Mouse (Mus musculus) embryonic facial prominence, embryonic 14.5 days (tissue): ENCODE data around the gene Slc9a5. TPM values are rescaled to one million over a fixed set of nuclear protein-coding genes. Genes with fewer than 3 reads are reported as not detected.

Source experiments
- ATAC-seq: fragments of 200-750 bp; cut with Nextera tagmentation; 2 replicates; pipeline ENCODE4 v1.8.0; 2017; ENCODE audit warnings: low read depth, moderate number of reproducible peaks, moderate TSS enrichment
- DNase-seq: peaks from one replicate; pipeline ENCODE4 v3.0.0-alpha.2; 2015; ENCODE audit warnings: low spot score
- H3K27ac ChIP-seq: fragments of 300-500 bp; sonication (generic); replicated peaks from 2 replicates; pipeline ENCODE4 v1.5.1; 2014; ENCODE audit warnings: low read depth, mild to moderate bottlenecking, low read length, moderate library complexity
- H3K27me3 ChIP-seq: fragments of 300-500 bp; sonication (generic); replicated peaks from 2 replicates; pipeline ENCODE4 v1.6.1; 2014; ENCODE audit warnings: low read length; ENCODE audit not compliant: control insufficient read depth, insufficient read depth
- H3K36me3 ChIP-seq: fragments of 300-500 bp; sonication (generic); 2 replicates; pipeline ENCODE4 v1.6.1; 2014; ENCODE audit warnings: low read length, mixed read lengths; ENCODE audit not compliant: control insufficient read depth, insufficient read depth
- H3K4me1 ChIP-seq: fragments of 300-500 bp; sonication (generic); 2 replicates; pipeline ENCODE4 v1.6.1; 2014; ENCODE audit warnings: antibody characterized with exemption, low read length; ENCODE audit not compliant: control insufficient read depth, insufficient read depth
- H3K4me2 ChIP-seq: fragments of 300-500 bp; sonication (generic); 2 replicates; pipeline ENCODE4 v1.6.1; 2014; ENCODE audit warnings: low read depth, mild to moderate bottlenecking, low read length, moderate library complexity, mixed read lengths
- H3K4me3 ChIP-seq: fragments of 300-500 bp; sonication (generic); 2 replicates; pipeline ENCODE4 v1.5.1; 2014; ENCODE audit warnings: low read depth, mild to moderate bottlenecking, low read length
- H3K9ac ChIP-seq: fragments of 300-500 bp; sonication (generic); 2 replicates; pipeline ENCODE4 v1.6.1; 2014; ENCODE audit warnings: low read depth, mild to moderate bottlenecking, low read length, moderate library complexity, mixed read lengths
- H3K9me3 ChIP-seq: fragments of 300-500 bp; sonication (generic); 2 replicates; pipeline ENCODE4 v1.6.1; 2016; ENCODE audit warnings: low read length; ENCODE audit not compliant: control insufficient read depth
- WGBS: fragments of 180-500 bp; shearing (Covaris S2); extraction: QIAGEN DNeasy Blood & Tissue Kit; methylation state at CpG from one replicate; pipeline ENCODE4 v1.1.7; 2014; 5-methylcytosine and 5-hydroxymethylcytosine counted together
- polyA plus RNA-seq: library from polyadenylated mRNA; unstranded; fragments of >200 nt; fragmentation: Nextera tagmentation; extraction: Ambion mirVana; gene quantifications from 2 replicates; pipeline ENCODE4 v1.2.1, GENCODE M21; 2014

Slc9a5 gene
- polyA plus RNA-seq, 1 experiment from 2014 or later, result 3.0 TPM

DNA sequence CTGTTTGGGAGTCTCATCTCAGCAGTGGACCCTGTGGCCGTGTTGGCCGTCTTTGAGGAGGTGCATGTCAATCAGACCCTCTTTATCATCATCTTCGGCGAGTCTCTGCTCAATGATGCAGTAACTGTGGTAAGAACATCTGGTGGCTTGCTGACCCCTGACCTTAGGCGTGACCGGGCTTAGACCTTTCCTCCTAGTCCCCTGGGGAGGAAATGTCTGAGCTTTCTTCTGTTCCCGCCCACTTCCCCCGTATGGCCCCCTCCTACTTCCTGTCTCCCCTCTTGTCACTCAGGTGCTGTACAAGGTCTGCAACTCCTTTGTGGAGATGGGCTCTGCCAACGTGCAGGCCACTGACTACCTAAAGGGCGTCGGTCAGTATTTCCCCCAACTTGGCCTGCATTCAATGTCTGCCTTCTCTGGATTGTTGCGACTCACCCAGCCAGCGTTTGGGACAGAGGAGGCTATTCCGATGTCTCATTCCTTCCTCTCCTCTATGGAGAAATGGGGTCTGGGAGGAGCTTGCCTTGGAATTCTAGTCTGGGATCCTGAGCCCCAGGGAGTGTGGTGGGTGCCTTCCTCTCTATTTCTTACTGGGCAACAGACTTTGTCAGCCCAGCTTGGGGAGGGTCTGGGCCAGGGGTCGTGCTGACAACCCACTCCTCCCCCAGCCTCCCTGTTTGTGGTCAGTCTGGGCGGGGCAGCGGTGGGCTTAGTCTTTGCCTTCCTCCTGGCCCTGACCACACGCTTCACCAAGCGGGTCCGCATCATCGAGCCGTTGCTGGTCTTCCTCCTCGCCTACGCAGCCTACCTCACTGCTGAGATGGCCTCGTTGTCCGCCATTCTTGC, 6.8 kb downstream of the Slc9a5 start:
- no peak for ATAC-seq
- WGBS, result 56% methylated on average over 26 of the region's 26 CpGs
- 0 out of 2 replicates have a peak, but pooled peaks cover 3% of the 10 kb centered on the region for H3K36me3 ChIP-seq
- H3K4me2 ChIP-seq, result no peak overlapping the region
- no peak overlapping the region for H3K4me3 ChIP-seq
- DNase-seq, result no peak
- H3K27me3 ChIP-seq, result no peaks in the 10 kb centered on the region
- no peaks in the 10 kb centered on the region for H3K9me3 ChIP-seq
- 0 out of 2 replicates have a peak, but pooled peaks cover 1% of the 10 kb centered on the region for H3K4me1 ChIP-seq
- no peak overlapping the region for H3K9ac ChIP-seq
- no peak overlapping the region for H3K27ac ChIP-seq

DNA sequence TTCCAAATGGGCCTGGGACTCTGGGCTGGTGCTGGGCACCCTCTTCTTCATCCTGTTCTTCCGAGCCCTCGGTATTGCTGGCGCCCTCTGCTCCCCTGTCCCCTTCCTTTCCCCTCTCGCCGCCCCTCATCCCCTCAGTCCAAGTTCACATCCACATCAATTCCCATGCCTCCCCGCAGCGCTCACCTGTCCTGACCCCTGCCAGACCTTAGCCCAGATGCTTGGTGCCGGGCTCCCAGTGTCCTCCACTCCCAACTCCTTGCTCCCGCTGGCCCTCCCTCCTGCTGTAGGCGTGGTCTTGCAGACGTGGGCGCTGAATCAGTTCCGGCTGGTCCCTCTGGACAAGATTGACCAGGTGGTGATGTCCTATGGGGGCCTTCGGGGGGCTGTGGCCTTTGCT, 8.0 kb downstream of the Slc9a5 start:
- Histone ChIP-seq H3K9ac (no peak overlapping the region), H3K4me3 (no peak overlapping the region), H3K9me3 (no peaks in the 10 kb centered on the region), H3K4me1 (no peaks in the 10 kb centered on the region), H3K36me3 (0 out of 2 replicates have a peak, but pooled peaks cover 3% of the 10 kb centered on the region), H3K27ac (no peak overlapping the region), H3K4me2 (no peak overlapping the region), H3K27me3 (no peaks in the 10 kb centered on the region)
- DNase-seq (no peak), ATAC-seq (no peak)
- 83% methylated on average over 14 of the region's 14 CpGs for WGBS

- H3K4me1 ChIP-seq, result no peaks in the 10 kb centered on the region
- H3K36me3 ChIP-seq, result peaks cover 3% of the 10 kb centered on the region; the same call in 1 of the 2 replicates
- H3K27ac ChIP-seq, result no peak overlapping the region
- WGBS, result 68% methylated on average over 15 of the region's 15 CpGs
- no peak for ATAC-seq
- H3K27me3 ChIP-seq, result no peaks in the 10 kb centered on the region
- H3K4me2 ChIP-seq, result no peak overlapping the region
- H3K9me3 ChIP-seq, result no peaks in the 10 kb centered on the region
- no peak for DNase-seq
- no peak overlapping the region for H3K9ac ChIP-seq
- H3K4me3 ChIP-seq, result no peak overlapping the region
Measured at GRCm38 (mm10) chr8:105359208-105359607, 10.6 kb downstream of the Slc9a5 start.

- H3K9me3 ChIP-seq, result no peaks in the 10 kb centered on the region
- no peak overlapping the region for H3K9ac ChIP-seq
- H3K36me3 ChIP-seq, result peaks cover 3% of the 10 kb centered on the region; the same call in 1 of the 2 replicates
- 30% methylated on average over 4 of the region's 4 CpGs for WGBS
- no peaks in the 10 kb centered on the region for H3K4me1 ChIP-seq
- DNase-seq (peak; percentile 79), ATAC-seq (no peak)
- no peaks in the 10 kb centered on the region for H3K27me3 ChIP-seq
- no peak overlapping the region for H3K27ac ChIP-seq
- H3K4me2 ChIP-seq, result no peak overlapping the region
- H3K4me3 ChIP-seq, result no peak overlapping the region
Measured at GRCm38 (mm10) chr8:105359646-105360045, 11.0 kb downstream of the Slc9a5 start.

DNA sequence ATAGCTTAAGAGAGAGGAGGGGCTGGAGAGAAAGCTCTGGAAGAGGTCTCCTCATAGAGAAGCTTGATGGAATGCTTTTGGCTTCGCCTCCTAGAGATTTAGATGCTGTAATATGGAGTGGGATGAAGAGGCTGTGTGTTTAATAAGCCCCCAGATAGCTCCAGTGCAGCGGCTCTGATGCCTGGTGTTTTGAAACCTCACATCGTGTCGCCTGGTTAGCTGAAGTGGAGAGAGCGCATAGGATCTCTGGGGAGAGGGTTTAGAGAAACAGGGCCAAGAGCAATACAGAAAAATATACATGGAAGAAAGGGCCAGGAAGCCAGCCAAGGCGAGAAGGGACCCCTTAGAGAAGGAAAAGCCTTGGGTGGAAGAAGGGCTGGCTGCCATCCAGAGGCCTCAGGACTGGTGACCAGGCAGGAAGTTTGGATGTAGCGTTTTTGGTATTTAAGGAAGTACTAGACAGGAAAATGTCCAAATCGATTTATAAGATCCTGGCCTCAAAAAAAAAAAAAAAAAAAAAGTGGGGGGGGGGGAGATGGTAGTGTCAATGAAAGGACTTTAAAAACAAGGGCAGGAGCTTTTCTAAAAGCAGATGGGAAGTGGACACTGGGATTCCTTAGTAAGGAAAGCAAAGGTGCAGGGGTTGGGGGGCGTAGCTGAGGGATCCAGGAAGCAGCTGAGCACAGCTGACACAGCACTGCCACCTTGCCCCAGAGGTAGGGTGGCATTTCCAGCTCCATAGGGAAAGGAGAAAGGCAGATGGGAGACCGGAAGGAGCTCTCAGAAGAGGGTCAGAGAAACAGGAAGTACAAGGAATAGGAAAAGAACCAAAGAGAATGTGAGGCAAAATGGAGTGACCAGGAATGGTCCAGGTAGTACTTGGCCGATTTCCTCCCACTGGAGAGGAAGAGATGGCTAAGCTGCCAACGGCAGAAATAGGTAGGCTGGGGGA, 13.4 kb downstream of the Slc9a5 start:
- Histone ChIP-seq H3K27ac (no peak overlapping the region; the same call in 1 of the 2 replicates), H3K4me1 (no peaks in the 10 kb centered on the region), H3K27me3 (no peaks in the 10 kb centered on the region), H3K9ac (no peak overlapping the region), H3K9me3 (peaks cover 3% of the 10 kb centered on the region; the same call in 1 of the 2 replicates), H3K4me2 (no peak overlapping the region), H3K36me3 (peaks cover 10% of the 10 kb centered on the region), H3K4me3 (no peak overlapping the region)
- DNase-seq, result peak; percentile 67
- WGBS, result 66% methylated on average over 12 of the region's 12 CpGs
- no peak for ATAC-seq

DNA sequence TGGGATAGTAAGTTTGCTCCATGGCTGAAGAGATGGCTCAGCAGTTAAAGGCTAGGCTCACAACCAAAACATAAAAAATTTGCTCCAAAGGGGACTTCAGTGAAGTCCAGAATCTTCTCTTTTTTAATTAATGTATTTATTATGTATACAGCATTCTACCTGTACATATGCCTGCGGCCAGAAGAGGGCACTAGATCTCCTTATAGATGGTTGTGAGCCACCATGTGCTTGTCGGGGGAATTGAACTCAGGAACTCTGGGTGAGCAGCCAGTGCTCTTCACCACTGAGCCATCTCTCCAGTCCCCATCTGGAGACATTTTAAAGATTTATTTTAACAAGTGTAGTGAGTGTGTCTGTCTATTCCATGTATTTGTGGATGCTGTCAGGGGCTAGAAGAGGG, 18.5 kb downstream of the Slc9a5 start:
- WGBS, result 63% methylated on average over 2 of the region's 2 CpGs
- H3K4me2 ChIP-seq, result no peak overlapping the region

GRCm38 (mm10) chr8:105372473-105372872, 23.8 kb downstream of the Slc9a5 start:
- Histone ChIP-seq H3K4me1 (no peaks in the 10 kb centered on the region), H3K27ac (no peak overlapping the region), H3K9ac (no peak overlapping the region), H3K36me3 (peaks cover 9% of the 10 kb centered on the region; the same call in 1 of the 2 replicates), H3K27me3 (no peaks in the 10 kb centered on the region), H3K4me3 (no peak overlapping the region), H3K4me2 (no peak overlapping the region), H3K9me3 (no peaks in the 10 kb centered on the region)
- no peak for DNase-seq
- 71% methylated on average over 9 of the region's 9 CpGs for WGBS
- no peak for ATAC-seq

More for the DNA sequence above, 18.5 kb downstream of the Slc9a5 start:
- ATAC-seq (no peak), DNase-seq (no peak)
- Histone ChIP-seq H3K36me3 (peaks cover 21% of the 10 kb centered on the region), H3K4me1 (no peaks in the 10 kb centered on the region), H3K27me3 (no peaks in the 10 kb centered on the region), H3K27ac (no peak overlapping the region), H3K9me3 (peaks cover 3% of the 10 kb centered on the region; the same call in 1 of the 2 replicates), H3K4me3 (no peak overlapping the region), H3K9ac (no peak overlapping the region)

GRCm38 (mm10) chr8:105373032-105373431, 24.4 kb downstream of the Slc9a5 start, which contains the start of gene Plekhg4:
Plekhg4 (plus strand) TSS chr8:105373274.
- H3K27me3 ChIP-seq, result no peaks in the 10 kb centered on the region
- DNase-seq, result no peak
- H3K9me3 ChIP-seq, result no peaks in the 10 kb centered on the region
- no peak within 1 kb of the TSS for H3K27ac ChIP-seq
- no peak for ATAC-seq
- H3K4me3 ChIP-seq, result no peak within 1 kb of the TSS
- no peak within 1 kb of the TSS for H3K9ac ChIP-seq
- H3K36me3 ChIP-seq, result peaks cover 6% of the 10 kb centered on the region; the same call in 1 of the 2 replicates
- 56% methylated on average over 2 of the region's 2 CpGs for WGBS
- H3K4me1 ChIP-seq, result no peaks in the 10 kb centered on the region
- peak within 1 kb of the TSS; percentile 43 for H3K4me2 ChIP-seq
